Mouse (Mus musculus) cortical plate, adult 2 months (tissue): ENCODE measurements around the gene Kptn.

Experiments used
- CTCF ChIP-seq: fragments of 200-500 bp; IDR thresholded peaks from 2 replicates; pipeline ENCODE4 v1.5.1; 2011; ENCODE audit warnings: mild to moderate bottlenecking, control low read depth, low read length; ENCODE audit not compliant: insufficient read depth; ENCODE audit errors: extremely low read depth
- POLR2A ChIP-seq: fragments of 200-500 bp; IDR thresholded peaks from 2 replicates; pipeline ENCODE4 v1.6.1; 2011; ENCODE audit warnings: mild to moderate bottlenecking, low read length, control low read depth; ENCODE audit not compliant: insufficient read depth; ENCODE audit errors: extremely low read depth

DNA sequence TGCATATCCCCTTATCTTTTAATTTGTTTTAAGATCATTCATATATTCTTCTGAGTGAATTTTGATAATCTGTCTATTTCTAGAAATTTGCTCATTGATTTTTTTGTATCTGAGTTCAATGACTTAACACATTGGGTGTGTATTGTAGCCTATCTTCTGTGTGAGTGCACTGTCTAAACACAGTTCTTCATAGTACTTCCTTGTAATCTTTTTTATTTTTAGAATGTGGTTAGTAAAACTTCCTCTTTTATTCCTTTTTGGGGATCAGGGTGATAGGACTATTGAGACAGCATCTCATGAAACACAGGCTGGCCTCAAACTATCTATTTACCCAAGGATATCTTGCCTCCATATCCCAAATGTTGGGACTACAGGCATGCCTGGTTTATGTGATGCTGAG lies 48.8 kb upstream of the Kptn start:
- TF ChIP-seq CTCF: no peak
- no peak for TF ChIP-seq POLR2A
